ENCODE assay signal across 13 mouse cellular contexts in genomic region chr5:139254938-139255337, GRCm38 (mm10). TPM values are rescaled to one million over a fixed set of nuclear protein-coding genes. Genes with fewer than 3 reads are reported as not detected.
A peak's percentile ranks its signal among the peaks of the same experiment; 100 is the strongest.
DNase-seq lines count a peak whose midpoint lies in the region; ATAC-seq and TF ChIP-seq lines count a peak whose summit lies in the region.
"Had no signal": no experiment of that assay in that cellular context is flagged by ENCODE, and none has a peak within 500 bp of the region (broad histone marks: within the 10 kb centered on the region; RNA-seq: fewer than 3 reads in every experiment).

No protein-coding gene starts in this region.

- peaks cover 23% of the 10 kb centered on the region for H3K36me3 ChIP-seq in heart, embryonic 13.5 days
- H3K36me3 ChIP-seq in lung, embryonic 16.5 days (ENCODE audit: control insufficient read depth, insufficient read depth, low read length), result peaks cover under 1% of the 10 kb centered on the region; the same call in 1 of the 2 replicates
- H3K36me3 ChIP-seq in limb, embryonic 14.5 days (ENCODE audit: control insufficient read depth, insufficient read depth, low read length), result peaks cover 21% of the 10 kb centered on the region
- H3K36me3 ChIP-seq in small intestine, adult 2 months (ENCODE audit: control insufficient read depth, insufficient read depth, low read length), result peaks cover 5% of the 10 kb centered on the region; the same call in 1 of the 2 replicates

- WGBS in heart, embryonic 13.5 days, result 76% methylated on average over 6 of the region's 6 CpGs
- WGBS in lung, embryonic 16.5 days, result 79% methylated on average over 6 of the region's 6 CpGs
- 86% methylated on average over 6 of the region's 6 CpGs for WGBS in limb, embryonic 14.5 days
- 76% methylated on average over 6 of the region's 6 CpGs for WGBS in small intestine, adult 2 months

- H3K27me3 ChIP-seq in heart, embryonic 13.5 days (replicated peaks), result no peaks in the 10 kb centered on the region
- H3K27me3 ChIP-seq in lung, embryonic 16.5 days (ENCODE audit: control insufficient read depth, insufficient read depth, low read depth, low read length), result no peaks in the 10 kb centered on the region
- H3K27me3 ChIP-seq in limb, embryonic 14.5 days (ENCODE audit: control insufficient read depth, insufficient read depth, low read length), result no peaks in the 10 kb centered on the region
- no peaks in the 10 kb centered on the region for H3K27me3 ChIP-seq in small intestine, adult 2 months (ENCODE audit: control insufficient read depth, insufficient read depth, low read length)
- H3K27me3 ChIP-seq: forebrain, embryonic 12.5 days had no signal

- H3K9me3 ChIP-seq in heart, embryonic 13.5 days, result no peaks in the 10 kb centered on the region
- no peaks in the 10 kb centered on the region for H3K9me3 ChIP-seq in lung, embryonic 16.5 days (ENCODE audit: control insufficient read depth, low read length)
- no peaks in the 10 kb centered on the region for H3K9me3 ChIP-seq in limb, embryonic 14.5 days (ENCODE audit: control insufficient read depth, low read length)
- H3K9me3 ChIP-seq: forebrain, embryonic 12.5 days had no signal

- ATAC-seq in heart, embryonic 13.5 days (ENCODE audit: extremely low read depth, insufficient number of reproducible peaks, low FRiP score, low TSS enrichment), result no peak
- ATAC-seq in lung, embryonic 16.5 days (ENCODE audit: low read depth), result no peak
- no peak for ATAC-seq in limb, embryonic 14.5 days (ENCODE audit: low FRiP score, low read depth)

- H3K27ac ChIP-seq in heart, embryonic 13.5 days (replicated peaks), result peak overlapping the region; percentile 86; the same call in 1 of the 2 replicates
- H3K27ac ChIP-seq in lung, embryonic 16.5 days (ENCODE audit: low read length), result no peak overlapping the region
- H3K27ac ChIP-seq in limb, embryonic 14.5 days (replicated peaks; ENCODE audit: low read depth, low read length), result no peak overlapping the region
- H3K27ac ChIP-seq in small intestine, adult 2 months (ENCODE audit: insufficient read depth, low read depth, low read length), result no peak overlapping the region
- H3K27ac ChIP-seq: forebrain, embryonic 12.5 days had no signal

- H3K9ac ChIP-seq in heart, embryonic 13.5 days, result peak overlapping the region; percentile 95
- 0 out of 2 replicates have a peak overlapping the region, but pooled peaks have one; percentile 2 for H3K9ac ChIP-seq in lung, embryonic 16.5 days (ENCODE audit: low read length)
- H3K9ac ChIP-seq in limb, embryonic 14.5 days (ENCODE audit: low read depth, low read length, severe bottlenecking), result 0 out of 2 replicates have a peak overlapping the region, but pooled peaks have one; percentile 16

- peak overlapping the region; percentile 94 for H3K4me2 ChIP-seq in heart, embryonic 13.5 days
- H3K4me2 ChIP-seq in lung, embryonic 16.5 days (ENCODE audit: low read depth, low read length), result no peak overlapping the region
- H3K4me2 ChIP-seq in limb, embryonic 14.5 days (replicated peaks; ENCODE audit: low read depth, low read length, severe bottlenecking), result no peak overlapping the region

- no peak overlapping the region for H3K4me3 ChIP-seq in heart, embryonic 13.5 days
- no peak overlapping the region for H3K4me3 ChIP-seq in lung, embryonic 16.5 days (ENCODE audit: low read length)
- H3K4me3 ChIP-seq in limb, embryonic 14.5 days (replicated peaks; ENCODE audit: low read length), result no peak overlapping the region
- H3K4me3 ChIP-seq in small intestine, adult 2 months (ENCODE audit: low read depth, low read length), result no peak overlapping the region
- H3K4me3 ChIP-seq: forebrain, embryonic 12.5 days had no signal

- TF ChIP-seq POLR2A in limb, embryonic 14.5 days (IDR thresholded peaks at IDR 0.05; ENCODE audit: borderline replicate concordance, extremely low read depth, insufficient read depth, insufficient read length), result no peak
- no peak for TF ChIP-seq POLR2A in small intestine, adult 2 months (IDR thresholded peaks at IDR 0.05; ENCODE audit: low read depth, low read length)

- peaks cover 76% of the 10 kb centered on the region for H3K4me1 ChIP-seq in heart, embryonic 13.5 days
- H3K4me1 ChIP-seq in lung, embryonic 16.5 days (replicated peaks; ENCODE audit: control insufficient read depth, insufficient read depth, low read length), result peaks cover 51% of the 10 kb centered on the region
- H3K4me1 ChIP-seq in limb, embryonic 14.5 days (ENCODE audit: control insufficient read depth, insufficient read depth, low read length), result peaks cover 8% of the 10 kb centered on the region
- H3K4me1 ChIP-seq in small intestine, adult 2 months (ENCODE audit: control insufficient read depth, insufficient read depth, insufficient read length, low read length), result peaks cover 14% of the 10 kb centered on the region; the same call in 1 of the 2 replicates

- no peak for DNase-seq in heart, postnatal 14 days
- DNase-seq in lung, postnatal 10 days, result no peak
- DNase-seq in limb, embryonic 14.5 days (ENCODE audit: low spot score), result no peak
- DNase-seq in frontal cortex, postnatal 25 days (ENCODE audit: low spot score in 2 of 2), result no peak
- DNase-seq: cerebellum, adult 2 months; gastrocnemius, postnatal 14 days; kidney, postnatal 36 days; lung, postnatal 14 days; right cerebral cortex, postnatal 14 days had no signal

- 0 out of 2 replicates have a peak, but pooled peaks have one; percentile 7 for TF ChIP-seq CTCF in small intestine, adult 2 months (IDR thresholded peaks at IDR 0.05; ENCODE audit: extremely low read depth, insufficient read length, insufficient replicate concordance, low read depth, low read length)

- intact Hi-C loops in heart, postnatal 14 days (cut with DNase I), result loop anchor here (5.0 kb wide), 2 partner anchors 53 to 1068 kb away; partner anchors contain the start of genes Cnpy4, Sun1 and Taf6

RNA-seq across cellular contexts. Expression of gene Get4, which starts 2.8 kb away (rescaled TPM):
- polyA plus RNA-seq in heart, embryonic 13.5 days (2015; fragmentation: Nextera tagmentation; extraction: Ambion mirVana), result 127 and 149 TPM in 2 replicates
- total RNA-seq in heart, postnatal 14 days (2021), result 10 to 100 TPM; 42.6 to 48.1 TPM
- 174 and 177 TPM in 2 replicates for polyA plus RNA-seq in lung, embryonic 16.5 days (2015; fragmentation: Nextera tagmentation; extraction: Ambion mirVana)
- polyA plus RNA-seq in limb, embryonic 14.5 days (2012; rRNA removed), result 136 and 149 TPM in 2 replicates
- 152 and 154 TPM in 2 replicates for polyA plus RNA-seq in limb, embryonic 14.5 days (2014; fragmentation: Nextera tagmentation; extraction: Ambion mirVana)
- polyA plus RNA-seq in small intestine, adult 2 months (2012; rRNA removed), result 82.6 and 240 TPM in 2 replicates

RNA-seq across cellular contexts. Expression of gene Sun1, which starts 54.5 kb away (rescaled TPM):
- polyA plus RNA-seq in heart, embryonic 13.5 days (2015; fragmentation: Nextera tagmentation; extraction: Ambion mirVana), result 31.2 and 32.9 TPM in 2 replicates
- 10 to 100 TPM; 44.7 to 49.5 TPM for total RNA-seq in heart, postnatal 14 days (2021)
- 56.0 and 56.5 TPM in 2 replicates for polyA plus RNA-seq in lung, embryonic 16.5 days (2015; fragmentation: Nextera tagmentation; extraction: Ambion mirVana)
- polyA plus RNA-seq in limb, embryonic 14.5 days (2012; rRNA removed), result 65.3 and 67.3 TPM in 2 replicates
- polyA plus RNA-seq in limb, embryonic 14.5 days (2014; fragmentation: Nextera tagmentation; extraction: Ambion mirVana), result 50.0 and 53.7 TPM in 2 replicates
- polyA plus RNA-seq in small intestine, adult 2 months (2012; rRNA removed), result 15.4 and 27.5 TPM in 2 replicates

Comparison
In these comparisons a context has a peak if more than half of its experiments do, and no peak if none do; other contexts are left out.
1. H3K9ac ChIP-seq: peak in every context shown above with its lines; median percentile 95 in heart, embryonic 13.5 days; 16 in limb, embryonic 14.5 days; 2 in lung, embryonic 16.5 days.